Mouse (Mus musculus) bone marrow macrophage, adult 2 months (primary cell): ENCODE measurements around the gene C2. TPM values are rescaled to one million over a fixed set of nuclear protein-coding genes. Genes with fewer than 3 reads are reported as not detected.

Experiments used
- H3K27ac ChIP-seq: 2 replicates; pipeline ENCODE4 v1.5.1; 2012; ENCODE audit warnings: low read depth, low read length; ENCODE audit not compliant: insufficient read depth
- H3K4me1 ChIP-seq: 2 replicates; pipeline ENCODE4 v1.6.1; 2012; ENCODE audit warnings: low read length; ENCODE audit not compliant: control insufficient read depth, insufficient read depth
- H3K4me3 ChIP-seq: 2 replicates; pipeline ENCODE4 v1.5.1; 2012; ENCODE audit warnings: mild to moderate bottlenecking, low read length, moderate library complexity; ENCODE audit not compliant: insufficient read depth
- CTCF ChIP-seq: IDR thresholded peaks from 2 replicates; pipeline ENCODE4 v1.5.1; 2012; ENCODE audit warnings: low read depth, mild to moderate bottlenecking, low read length, moderate library complexity
- POLR2A ChIP-seq: IDR thresholded peaks from 2 replicates; pipeline ENCODE4 v1.6.1; 2012; ENCODE audit warnings: mild to moderate bottlenecking, low read depth, low read length, borderline replicate concordance
- polyA plus RNA-seq: library from polyadenylated mRNA; stranded (reverse); fragments of >200 nt; gene quantifications from 2 replicates; pipeline ENCODE4 v1.2.4, GENCODE M21; 2012; ENCODE audit not compliant: missing spikeins, insufficient read depth, insufficient read length

Gene C2
- polyA plus RNA-seq, result not detected in 2 replicates

GRCm38 (mm10) chr17:34898160-34898586, at the start of gene C2, which contains the start of gene Ehmt2:
Gene C2, minus strand, starts transcription at chr17:34898265.
Gene Ehmt2, plus strand, starts transcription at chr17:34898469.
- H3K4me3 ChIP-seq, result peak within 1 kb of the TSS; percentile 91
- peaks cover 16% of the 10 kb centered on the region for H3K4me1 ChIP-seq
- H3K27ac ChIP-seq, result peak within 1 kb of the TSS; percentile 94
- TF ChIP-seq CTCF (no peak), POLR2A (no peak; the same call in 1 of the 2 replicates)

- H3K27ac ChIP-seq, result no peak overlapping the region
- H3K4me3 ChIP-seq, result no peak overlapping the region
- H3K4me1 ChIP-seq, result peaks cover 2% of the 10 kb centered on the region; the same call in 1 of the 2 replicates
- peak; percentile 22 for TF ChIP-seq CTCF
- TF ChIP-seq POLR2A, result no peak
These were observed 49.5 kb upstream of the C2 start for GRCm38 (mm10) chr17:34947606-34948005.

DNA sequence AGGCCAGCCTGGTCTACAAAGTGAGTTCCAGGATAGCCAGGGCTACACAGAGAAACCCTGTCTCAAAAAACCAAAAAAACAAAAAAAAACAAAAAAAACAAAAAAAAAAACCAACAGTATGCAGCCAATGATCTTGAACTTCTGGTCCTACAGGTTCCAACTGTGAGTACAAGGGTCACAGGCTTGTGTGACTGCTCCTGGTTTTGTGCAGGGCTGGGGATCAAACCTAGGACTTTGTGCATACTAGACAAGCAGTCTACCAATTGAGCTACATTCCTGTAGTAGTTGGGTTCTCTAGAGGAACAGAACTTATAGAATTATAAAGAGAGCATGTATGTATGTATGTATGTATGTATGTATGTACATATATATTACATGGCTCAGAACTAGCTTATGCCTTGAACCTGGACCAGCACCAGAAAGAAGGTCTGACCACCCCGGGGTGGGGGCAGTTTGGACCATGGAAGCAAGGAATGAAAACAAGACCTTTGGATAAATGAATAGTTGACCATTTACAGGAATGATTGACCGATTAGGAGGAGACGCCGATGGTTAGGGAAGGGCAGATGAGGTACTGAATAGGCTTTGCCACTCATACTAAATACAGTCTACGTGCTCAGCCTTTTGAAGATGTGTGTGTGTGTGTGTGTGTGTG, 48.5 kb upstream of the C2 start:
- no peak for TF ChIP-seq POLR2A
- no peak for TF ChIP-seq CTCF
- Histone ChIP-seq H3K27ac (no peak overlapping the region), H3K4me3 (no peak overlapping the region), H3K4me1 (peaks cover 2% of the 10 kb centered on the region; the same call in 1 of the 2 replicates)

DNA sequence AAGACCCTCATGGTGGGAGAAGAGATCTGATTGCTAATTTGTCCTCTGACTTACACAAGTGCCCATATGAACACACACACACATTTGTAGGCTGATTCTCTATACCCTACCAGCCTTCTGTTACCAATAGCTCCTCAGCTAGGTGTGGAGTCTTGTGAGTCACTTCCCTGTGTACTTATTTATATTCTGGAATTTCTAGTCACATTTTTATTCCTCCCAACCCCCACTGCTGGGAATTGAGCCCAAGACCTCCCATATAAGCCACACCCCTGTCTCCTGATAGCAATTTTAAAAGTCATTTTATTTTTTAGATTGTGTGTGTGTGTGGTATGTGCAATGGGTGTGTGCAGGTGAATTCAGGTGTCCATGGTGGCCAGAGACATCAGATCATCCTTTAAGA, 46.3 kb upstream of the C2 start:
- no peak overlapping the region for H3K27ac ChIP-seq
- no peak for TF ChIP-seq POLR2A
- no peak for TF ChIP-seq CTCF
- no peak overlapping the region for H3K4me3 ChIP-seq
- H3K4me1 ChIP-seq, result peaks cover 5% of the 10 kb centered on the region

- Histone ChIP-seq H3K4me3 (no peak overlapping the region), H3K4me1 (peaks cover 9% of the 10 kb centered on the region), H3K27ac (no peak overlapping the region)
- TF ChIP-seq CTCF, result no peak
- TF ChIP-seq POLR2A, result no peak
These were observed 45.2 kb upstream of the C2 start for GRCm38 (mm10) chr17:34943128-34943815.

GRCm38 (mm10) chr17:34941344-34942041, 43.4 kb upstream of the C2 start:
- Histone ChIP-seq H3K27ac (no peak overlapping the region), H3K4me3 (no peak overlapping the region), H3K4me1 (peaks cover 16% of the 10 kb centered on the region)
- TF ChIP-seq POLR2A, result no peak
- TF ChIP-seq CTCF, result no peak

DNA sequence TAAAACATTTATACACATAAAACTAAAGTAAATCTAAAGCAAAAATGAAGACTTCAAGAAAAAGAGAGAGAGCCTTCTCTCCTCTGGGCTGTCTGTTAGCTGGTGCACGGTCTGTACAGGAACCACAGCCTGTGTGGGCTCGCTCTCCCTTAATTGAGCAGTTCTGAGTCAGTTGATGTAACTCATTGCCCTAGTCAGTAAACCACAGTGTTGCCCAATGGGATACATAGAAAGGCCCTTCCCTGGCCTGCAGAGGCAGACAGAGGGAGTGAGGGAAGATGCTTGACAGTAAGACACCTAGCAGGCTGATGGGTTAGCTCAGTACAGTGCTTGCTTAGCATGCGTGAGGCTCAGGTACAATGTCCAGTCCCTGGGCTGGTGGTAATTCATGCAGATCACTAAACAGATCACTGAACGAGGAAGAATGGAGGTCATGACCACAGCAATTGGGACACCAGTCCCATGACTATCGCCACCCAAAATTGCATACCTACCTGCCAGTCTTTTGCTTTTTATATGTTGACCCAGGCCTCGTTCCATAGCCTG, 40.0 kb upstream of the C2 start:
- H3K4me1 ChIP-seq, result peaks cover 38% of the 10 kb centered on the region
- no peak overlapping the region for H3K4me3 ChIP-seq
- no peak overlapping the region for H3K27ac ChIP-seq
- TF ChIP-seq CTCF (no peak), POLR2A (no peak)

DNA sequence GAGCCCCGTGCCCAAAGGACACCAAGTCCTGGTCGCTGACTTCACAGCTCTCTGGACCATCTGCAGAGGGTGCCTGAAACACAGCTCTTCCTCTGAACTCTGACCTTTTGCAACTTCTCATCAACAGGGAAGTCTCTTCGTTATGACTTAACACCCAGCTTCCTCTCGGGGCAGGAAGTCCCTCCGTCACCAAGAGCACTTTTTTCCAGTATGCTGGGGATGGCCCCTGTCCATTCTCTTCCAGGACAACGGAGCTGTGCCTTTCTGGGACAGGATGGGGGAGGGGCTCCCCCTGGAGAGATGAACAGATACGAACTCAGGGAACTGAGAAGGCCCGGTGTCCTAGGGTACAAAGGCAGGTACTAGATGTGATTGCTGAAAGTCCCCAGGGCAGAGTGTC, 36.8 kb upstream of the C2 start:
- peak overlapping the region; percentile 37 for H3K27ac ChIP-seq
- H3K4me3 ChIP-seq, result peak overlapping the region; percentile 36
- H3K4me1 ChIP-seq, result peaks cover 46% of the 10 kb centered on the region
- no peak for TF ChIP-seq POLR2A
- no peak for TF ChIP-seq CTCF

GRCm38 (mm10) chr17:34934031-34934430, 36.0 kb upstream of the C2 start:
- TF ChIP-seq POLR2A (no peak), CTCF (no peak)
- no peak overlapping the region for H3K4me3 ChIP-seq
- H3K27ac ChIP-seq, result no peak overlapping the region
- H3K4me1 ChIP-seq, result peaks cover 44% of the 10 kb centered on the region

GRCm38 (mm10) chr17:34932287-34932686, 34.2 kb upstream of the C2 start:
- Histone ChIP-seq H3K27ac (no peak overlapping the region), H3K4me1 (peaks cover 34% of the 10 kb centered on the region), H3K4me3 (peak overlapping the region; percentile 88)
- TF ChIP-seq CTCF, result no peak
- TF ChIP-seq POLR2A, result no peak
